Mouse (Mus musculus) neural tube, embryonic 15.5 days (tissue): ENCODE data around the gene Vps51. TPM values are rescaled to one million over a fixed set of nuclear protein-coding genes. Genes with fewer than 3 reads are reported as not detected.
A peak's percentile ranks its signal among the peaks of the same experiment; 100 is the strongest.

Experiments
- ATAC-seq: fragments of 200-750 bp; cut with Nextera tagmentation; 2 replicates; pipeline ENCODE4 v1.8.0; 2017; ENCODE audit warnings: mild to moderate bottlenecking, moderate TSS enrichment, moderate library complexity; ENCODE audit not compliant: low FRiP score
- H3K27ac ChIP-seq: fragments of 300-500 bp; sonication (generic); replicated peaks from 2 replicates; pipeline ENCODE4 v1.5.1; 2015; ENCODE audit warnings: mild to moderate bottlenecking, inconsistent platforms
- H3K27me3 ChIP-seq: fragments of 300-500 bp; sonication (generic); replicated peaks from 2 replicates; pipeline ENCODE4 v1.6.1; 2015; ENCODE audit warnings: inconsistent platforms
- H3K36me3 ChIP-seq: fragments of 300-500 bp; sonication (generic); 2 replicates; pipeline ENCODE4 v1.6.1; 2015; ENCODE audit warnings: inconsistent platforms
- H3K4me1 ChIP-seq: fragments of 300-500 bp; sonication (generic); 2 replicates; pipeline ENCODE4 v1.6.1; 2015; ENCODE audit warnings: inconsistent platforms
- H3K4me2 ChIP-seq: fragments of 300-500 bp; sonication (generic); 2 replicates; pipeline ENCODE4 v1.6.1; 2015; ENCODE audit warnings: inconsistent platforms, mild to moderate bottlenecking, moderate library complexity
- H3K4me3 ChIP-seq: fragments of 300-500 bp; sonication (generic); replicated peaks from 2 replicates; pipeline ENCODE4 v1.5.1; 2015; ENCODE audit warnings: mild to moderate bottlenecking, inconsistent platforms
- H3K9ac ChIP-seq: fragments of 300-500 bp; sonication (generic); replicated peaks from 2 replicates; pipeline ENCODE4 v1.6.1; 2015; ENCODE audit warnings: mild to moderate bottlenecking, inconsistent platforms
- H3K9me3 ChIP-seq: fragments of 300-500 bp; sonication (generic); replicated peaks from 2 replicates; pipeline ENCODE4 v1.6.1; 2016; ENCODE audit warnings: inconsistent platforms
- WGBS: fragments of 180-500 bp; shearing (Covaris S2); methylation state at CpG from one replicate; pipeline ENCODE4 v1.1.7; 2015; ENCODE audit warnings: mixed read lengths; 5-methylcytosine and 5-hydroxymethylcytosine counted together
- polyA plus RNA-seq: library from polyadenylated mRNA; unstranded; fragments of >200 nt; fragmentation: Nextera tagmentation; extraction: Ambion mirVana; gene quantifications from 2 replicates; pipeline ENCODE4 v1.2.1, GENCODE M21; 2015

Gene Vps51
- polyA plus RNA-seq, 1 experiment from 2014 or later: 83.8 TPM

DNA sequence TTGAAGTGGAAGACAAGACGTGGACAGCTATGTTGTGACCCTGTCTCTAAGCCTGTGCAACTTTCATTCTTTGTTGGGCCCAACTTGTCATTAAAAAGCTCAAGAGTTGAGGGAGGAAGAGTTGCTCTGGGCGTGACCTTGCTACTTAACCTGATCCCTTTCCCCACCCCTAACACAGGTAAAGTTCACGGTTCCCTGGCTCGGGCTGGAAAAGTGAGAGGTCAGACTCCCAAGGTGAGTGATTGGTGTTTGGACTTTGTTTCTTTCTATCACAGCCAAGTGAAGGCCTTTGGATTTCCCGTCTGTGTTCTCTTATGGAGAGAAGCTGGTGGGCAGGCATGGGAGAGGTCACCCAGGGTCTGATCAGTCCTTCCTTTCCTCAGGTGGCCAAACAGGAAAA lies 18.1 kb downstream of the Vps51 start:
- WGBS: 87% methylated on average over 5 of the region's 5 CpGs
- Histone ChIP-seq H3K27me3 (no peaks in the 10 kb centered on the region), H3K9ac (no peak overlapping the region), H3K9me3 (no peaks in the 10 kb centered on the region), H3K36me3 (peaks cover 27% of the 10 kb centered on the region), H3K4me2 (peak overlapping the region; percentile 83), H3K27ac (no peak overlapping the region), H3K4me3 (peak overlapping the region; percentile 91), H3K4me1 (peaks cover 57% of the 10 kb centered on the region)
- no peak for ATAC-seq

DNA sequence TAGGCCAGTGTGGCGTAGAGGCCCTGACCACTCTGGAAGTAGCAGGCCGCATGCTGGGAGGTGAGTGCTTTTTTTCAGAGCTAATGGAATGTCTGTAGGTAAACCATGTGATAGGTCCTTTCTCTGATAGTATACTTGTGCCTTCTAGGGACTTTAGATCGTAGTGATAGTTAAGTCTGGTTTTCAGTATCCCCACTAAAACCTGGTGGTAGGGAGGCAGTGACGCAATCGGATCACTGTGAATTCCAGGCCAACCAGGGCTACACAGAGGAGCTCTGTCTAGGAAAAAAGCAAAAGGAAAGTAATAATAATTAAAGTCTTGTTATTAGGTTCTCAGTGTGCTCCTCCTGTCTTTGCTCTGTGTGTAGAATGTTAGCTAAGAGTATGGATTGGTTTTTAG lies 18.5 kb downstream of the Vps51 start:
- ATAC-seq: no peak
- 31% methylated on average over 5 of the region's 5 CpGs for WGBS
- Histone ChIP-seq H3K36me3 (peaks cover 32% of the 10 kb centered on the region), H3K9ac (peak overlapping the region; percentile 89), H3K9me3 (no peaks in the 10 kb centered on the region), H3K4me2 (peak overlapping the region; percentile 83), H3K4me3 (peak overlapping the region; percentile 91), H3K4me1 (peaks cover 52% of the 10 kb centered on the region), H3K27me3 (no peaks in the 10 kb centered on the region), H3K27ac (peak overlapping the region; percentile 87; the same call in 1 of the 2 replicates)

DNA sequence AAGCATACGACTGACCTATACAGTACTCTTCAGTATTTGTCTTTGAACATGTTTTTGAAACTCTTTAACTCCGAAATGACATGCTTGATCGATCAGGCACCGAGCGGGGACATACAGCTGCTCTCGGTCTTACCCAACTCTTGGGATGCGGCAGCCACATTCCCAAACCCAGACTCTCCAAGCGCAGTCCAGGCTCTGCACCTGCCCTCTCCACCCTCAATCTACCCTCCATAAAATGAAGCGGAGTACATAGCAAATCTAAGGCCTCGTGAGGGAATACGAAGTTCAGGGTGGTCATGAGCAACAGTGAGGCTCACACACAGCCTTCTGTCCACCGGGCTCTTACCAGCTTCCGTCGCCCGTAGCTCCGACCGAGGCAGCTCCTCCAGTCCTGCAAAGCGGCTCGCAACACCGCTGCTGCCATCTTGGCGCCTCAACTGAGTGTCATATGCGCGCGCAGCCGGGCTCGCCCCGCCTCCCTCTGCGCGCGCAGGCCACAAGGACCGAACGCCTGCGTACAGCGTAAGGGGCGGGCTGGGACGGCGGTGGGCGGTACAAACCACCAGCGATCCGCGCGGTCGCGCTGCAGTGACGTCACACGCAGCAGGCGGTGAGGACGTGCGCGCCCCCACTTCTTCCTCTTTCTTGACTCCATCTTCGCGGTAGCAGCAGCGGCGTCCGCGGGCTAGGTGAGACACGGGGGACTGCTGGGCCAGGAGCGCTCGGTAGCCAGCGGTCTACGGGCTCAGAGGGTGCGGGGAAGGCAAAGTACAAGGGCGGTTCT lies 19.5 kb downstream of the Vps51 start, which contains the start of the genes Mrpl49 and Fau:
Gene Mrpl49 (minus strand): TSS at position 473 of the 784 bp plus-strand sequence.
Gene Fau (plus strand): TSS at position 532 of the 784 bp plus-strand sequence.
- H3K27me3 ChIP-seq: no peaks in the 10 kb centered on the region
- H3K27ac ChIP-seq: peak within 1 kb of the TSS; percentile 87
- peak; percentile 90 for ATAC-seq
- H3K9ac ChIP-seq: peak within 1 kb of the TSS; percentile 91
- under 1% methylated on average over 57 of the region's 63 CpGs for WGBS
- H3K4me2 ChIP-seq: peak within 1 kb of the TSS; percentile 83
- peaks cover 49% of the 10 kb centered on the region for H3K4me1 ChIP-seq
- H3K9me3 ChIP-seq: no peaks in the 10 kb centered on the region
- H3K4me3 ChIP-seq: peak within 1 kb of the TSS; percentile 91
- H3K36me3 ChIP-seq: peaks cover 42% of the 10 kb centered on the region

DNA sequence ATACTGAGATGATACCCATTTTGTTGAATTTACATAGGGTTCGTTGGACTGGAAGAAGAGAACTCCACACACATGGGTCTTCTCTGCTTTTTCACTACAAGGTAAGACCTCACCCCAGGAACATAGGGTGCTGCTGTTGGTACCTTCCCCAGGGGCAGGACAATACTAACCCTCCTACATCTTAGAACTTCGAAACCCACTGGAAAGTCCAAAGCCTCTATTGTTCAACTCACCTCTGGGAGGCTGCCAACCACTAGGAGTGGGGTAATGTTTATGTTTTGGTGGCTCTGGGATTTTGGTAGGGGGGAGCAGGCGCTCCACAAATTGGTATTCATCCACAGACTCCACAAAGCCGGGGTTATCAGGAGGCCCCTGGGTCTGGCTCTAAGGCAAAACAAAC lies 20.3 kb downstream of the Vps51 start:
- 58% methylated on average over 4 of the region's 4 CpGs for WGBS
- Histone ChIP-seq H3K9ac (peak overlapping the region; percentile 91), H3K9me3 (no peaks in the 10 kb centered on the region), H3K36me3 (peaks cover 50% of the 10 kb centered on the region), H3K27me3 (no peaks in the 10 kb centered on the region), H3K4me2 (peak overlapping the region; percentile 78), H3K27ac (no peak overlapping the region), H3K4me1 (peaks cover 41% of the 10 kb centered on the region), H3K4me3 (peak overlapping the region; percentile 91)
- ATAC-seq: no peak

DNA sequence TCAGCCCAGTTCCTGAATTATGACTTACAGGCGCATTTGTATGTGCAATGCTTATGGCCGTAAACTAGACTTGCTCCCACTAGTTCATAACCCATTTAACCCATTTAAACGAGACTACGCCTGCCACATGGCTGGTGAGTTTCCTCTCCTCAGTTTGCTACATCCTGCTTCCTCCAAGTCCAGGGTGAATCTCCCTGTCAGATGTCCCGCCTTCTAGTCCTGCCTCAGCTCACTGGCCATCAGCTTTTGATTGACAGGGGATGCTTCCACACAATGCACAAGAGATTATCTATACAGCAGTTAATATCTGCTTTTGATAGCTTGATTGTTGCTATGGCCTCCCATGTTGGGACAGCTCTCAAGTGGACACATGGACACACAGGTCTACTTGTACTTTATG lies 22.7 kb downstream of the Vps51 start:
- 90% methylated on average over 5 of the region's 5 CpGs for WGBS
- peaks cover 68% of the 10 kb centered on the region for H3K36me3 ChIP-seq
- no peak for ATAC-seq

DNA sequence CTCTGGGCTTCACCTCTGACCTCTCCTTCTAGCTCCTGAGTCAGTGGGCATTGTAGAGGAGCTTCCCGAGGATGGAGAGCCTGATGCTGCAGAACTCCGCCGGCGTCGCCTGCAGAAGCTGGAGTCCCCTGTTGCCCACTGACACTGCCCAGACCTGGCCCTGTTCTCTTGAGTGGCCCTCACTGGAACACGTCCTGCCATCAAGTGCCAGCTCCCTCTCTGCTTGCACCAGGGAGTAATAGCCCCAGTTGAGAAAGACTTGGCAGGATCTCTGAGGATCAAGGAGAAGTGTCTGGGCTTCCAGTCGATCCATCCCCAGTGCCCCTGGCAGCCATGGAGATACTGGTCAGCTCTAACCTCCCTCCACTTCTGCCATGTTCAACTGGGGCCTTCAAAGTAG lies 24.5 kb downstream of the Vps51 start:
- no peak overlapping the region for H3K9ac ChIP-seq
- no peak overlapping the region for H3K27ac ChIP-seq
- no peaks in the 10 kb centered on the region for H3K27me3 ChIP-seq
- no peak overlapping the region for H3K4me2 ChIP-seq
- WGBS: 89% methylated on average over 7 of the region's 7 CpGs
- ATAC-seq: no peak
- H3K4me1 ChIP-seq: peaks cover 40% of the 10 kb centered on the region
- H3K36me3 ChIP-seq: peaks cover 76% of the 10 kb centered on the region
- H3K4me3 ChIP-seq: no peak overlapping the region
- H3K9me3 ChIP-seq: no peaks in the 10 kb centered on the region

More for the DNA sequence above, 22.7 kb downstream of the Vps51 start:
- Histone ChIP-seq H3K9me3 (no peaks in the 10 kb centered on the region), H3K27ac (no peak overlapping the region), H3K9ac (no peak overlapping the region), H3K4me2 (no peak overlapping the region), H3K4me1 (peaks cover 32% of the 10 kb centered on the region), H3K4me3 (no peak overlapping the region), H3K27me3 (no peaks in the 10 kb centered on the region)

DNA sequence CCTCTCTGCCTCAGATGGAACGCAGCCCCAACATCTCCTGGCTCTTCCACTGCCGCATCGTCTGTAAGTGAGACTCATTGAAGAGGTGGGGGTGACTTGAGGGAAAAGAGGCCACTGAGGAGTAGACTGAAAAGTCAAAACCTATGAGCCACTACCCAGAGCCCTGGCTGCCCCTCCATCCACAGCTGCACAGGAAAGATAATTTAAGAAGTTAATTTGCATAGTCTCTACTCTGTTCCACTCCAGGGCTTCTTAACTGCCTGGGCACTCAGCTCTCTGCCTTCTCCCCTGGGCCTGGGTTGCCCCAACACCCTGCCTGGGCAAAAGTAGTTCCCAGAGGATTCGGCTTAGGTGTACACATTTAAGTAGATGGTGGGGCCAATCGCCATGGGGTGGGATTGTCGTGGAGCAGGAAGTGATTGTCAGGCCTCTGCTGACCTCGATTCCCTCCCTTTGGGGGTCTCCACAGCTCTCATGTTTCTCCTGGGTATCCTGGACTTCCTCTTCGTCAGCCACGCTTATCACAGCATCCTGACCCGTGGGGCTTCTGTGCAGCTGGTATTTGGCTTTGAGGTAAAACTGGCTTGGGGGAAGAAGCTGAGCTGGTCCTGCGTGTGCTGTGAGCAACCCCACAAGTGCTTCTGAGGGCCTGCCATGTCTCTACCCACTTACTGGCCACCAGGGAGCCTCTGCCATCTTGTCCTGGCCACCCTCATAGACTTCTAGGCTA lies 28.2 kb downstream of the Vps51 start:
- 93% methylated on average over 11 of the region's 11 CpGs for WGBS
- H3K4me2 ChIP-seq: no peak overlapping the region
- peaks cover 57% of the 10 kb centered on the region for H3K36me3 ChIP-seq

DNA sequence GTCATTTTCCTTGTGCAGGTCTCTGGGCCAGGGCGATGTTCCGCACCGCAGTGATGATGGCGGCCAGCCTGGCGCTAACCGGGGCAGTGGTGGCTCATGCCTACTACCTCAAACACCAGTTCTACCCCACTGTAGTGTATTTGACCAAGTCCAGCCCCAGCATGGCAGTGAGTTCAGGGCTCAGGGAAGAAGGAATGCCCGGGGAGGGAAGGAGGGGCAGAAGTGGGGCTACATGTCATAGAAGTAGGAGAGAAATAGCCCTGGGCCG lies 29.2 kb downstream of the Vps51 start:
- H3K4me3 ChIP-seq: peak overlapping the region; percentile 91
- peak overlapping the region; percentile 83 for H3K4me2 ChIP-seq
- peak overlapping the region; percentile 90 for H3K9ac ChIP-seq
- no peaks in the 10 kb centered on the region for H3K9me3 ChIP-seq
- no peaks in the 10 kb centered on the region for H3K27me3 ChIP-seq
- no peak overlapping the region for H3K27ac ChIP-seq
- H3K36me3 ChIP-seq: peaks cover 46% of the 10 kb centered on the region
- H3K4me1 ChIP-seq: peaks cover 36% of the 10 kb centered on the region
- ATAC-seq: no peak
- WGBS: 92% methylated on average over 8 of the region's 8 CpGs

More for the DNA sequence above, 28.2 kb downstream of the Vps51 start:
- Histone ChIP-seq H3K27me3 (no peaks in the 10 kb centered on the region), H3K4me3 (peak overlapping the region; percentile 91; the same call in 1 of the 2 replicates), H3K9ac (no peak overlapping the region), H3K9me3 (no peaks in the 10 kb centered on the region), H3K27ac (no peak overlapping the region), H3K4me1 (peaks cover 40% of the 10 kb centered on the region)
- ATAC-seq: no peak

DNA sequence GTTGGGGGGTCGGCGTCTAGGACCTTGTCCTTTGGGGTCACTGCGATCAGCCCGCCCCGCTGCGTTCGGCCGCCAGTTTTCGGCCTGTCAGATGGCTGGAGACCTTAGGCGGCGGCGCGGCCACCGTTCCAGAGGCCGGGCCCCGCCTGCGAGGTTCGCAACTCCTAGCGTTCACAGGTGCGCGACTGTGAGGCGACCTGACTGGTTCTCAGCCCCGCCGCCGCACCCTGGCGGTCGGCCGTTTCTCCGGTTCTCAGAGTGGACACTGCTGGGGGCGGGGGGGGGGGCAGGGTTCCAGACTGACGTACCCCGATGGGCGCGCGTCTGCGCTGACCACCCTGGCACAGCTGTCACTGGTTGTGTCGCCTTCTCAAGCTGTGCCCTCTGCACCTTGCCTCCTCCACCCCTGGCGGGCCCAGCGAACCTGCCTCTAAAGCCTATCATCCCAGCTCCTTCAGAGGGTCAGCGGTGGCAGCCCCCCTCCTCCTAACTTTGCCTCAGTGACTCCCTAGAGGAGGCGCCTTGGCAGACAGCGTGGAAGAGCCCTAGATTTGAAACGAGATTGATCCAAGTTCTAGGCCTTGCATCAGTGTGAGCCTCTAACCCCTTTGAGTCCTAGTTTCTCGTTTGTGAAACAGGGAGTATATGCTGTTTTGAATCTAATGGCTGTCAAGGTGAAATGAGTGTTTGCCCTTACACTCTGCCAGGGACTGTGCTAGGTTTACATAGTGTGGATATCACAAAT lies 29.7 kb downstream of the Vps51 start:
- no peaks in the 10 kb centered on the region for H3K27me3 ChIP-seq
- H3K36me3 ChIP-seq: peaks cover 41% of the 10 kb centered on the region
- H3K4me1 ChIP-seq: peaks cover 33% of the 10 kb centered on the region
- ATAC-seq: peak; percentile 3; the same call in 1 of the 2 replicates
- WGBS: 2% methylated on average over 43 of the region's 44 CpGs
- peak overlapping the region; percentile 90 for H3K9ac ChIP-seq
- H3K4me3 ChIP-seq: peak overlapping the region; percentile 91
- peak overlapping the region; percentile 100 for H3K27ac ChIP-seq
- H3K9me3 ChIP-seq: no peaks in the 10 kb centered on the region
- H3K4me2 ChIP-seq: peak overlapping the region; percentile 83

DNA sequence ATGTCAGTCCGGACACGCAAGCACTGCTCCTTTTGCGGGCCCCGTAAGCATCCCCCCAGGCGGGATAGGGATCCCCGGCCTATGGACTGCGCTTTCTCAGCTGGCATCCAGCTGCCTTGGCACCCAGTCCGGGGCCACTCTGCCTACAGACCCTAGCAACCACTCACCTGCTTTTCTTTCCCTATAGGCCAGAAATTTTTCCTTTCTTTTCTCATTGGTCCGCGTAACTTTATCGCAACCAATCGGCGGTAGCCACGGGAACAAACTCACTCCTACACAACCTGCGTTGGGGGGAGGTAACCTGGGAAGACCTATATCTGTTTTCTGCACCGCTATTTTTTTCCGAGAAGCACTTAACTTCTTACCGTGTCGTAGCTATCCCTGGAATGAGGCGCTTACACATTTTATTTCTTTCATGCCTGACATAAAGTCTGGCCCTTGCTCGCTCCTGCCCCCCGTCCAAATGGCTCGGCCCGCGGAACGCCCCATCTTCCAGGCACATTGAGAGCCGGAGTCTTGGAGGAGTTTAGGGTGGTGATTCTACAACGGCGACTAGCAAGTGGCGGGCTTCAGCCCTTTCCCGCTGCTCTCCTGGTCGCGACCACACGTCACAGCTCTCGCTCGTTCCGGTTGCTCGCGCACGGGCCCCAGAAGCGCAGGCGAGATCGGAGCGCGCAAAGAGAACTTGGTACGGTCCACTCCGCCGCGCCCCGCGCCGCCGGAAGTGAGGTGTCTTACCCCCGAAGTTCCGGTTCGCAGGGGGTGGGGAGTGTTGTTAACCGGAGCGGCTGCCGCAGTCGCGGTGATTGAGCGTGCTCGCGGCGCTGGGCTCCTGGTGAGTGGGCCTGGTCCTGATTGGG lies 30.5 kb downstream of the Vps51 start, which contains the start of gene Syvn1:
Gene Syvn1 (plus strand): TSS at position 283 of the 860 bp plus-strand sequence.
- WGBS: under 1% methylated on average over 61 of the region's 65 CpGs
- Histone ChIP-seq H3K4me3 (peak within 1 kb of the TSS; percentile 91), H3K4me2 (peak within 1 kb of the TSS; percentile 83), H3K27me3 (no peaks in the 10 kb centered on the region), H3K4me1 (peaks cover 33% of the 10 kb centered on the region), H3K9me3 (no peaks in the 10 kb centered on the region), H3K36me3 (peaks cover 33% of the 10 kb centered on the region), H3K9ac (peak within 1 kb of the TSS; percentile 90), H3K27ac (peak within 1 kb of the TSS; percentile 100)
- peak; percentile 92 for ATAC-seq
